Mouse (Mus musculus): ENCODE results near the gene Rbfox2.

The Rbfox2 gene

GRCm38 (mm10) chr15:77144960-77145359 is 161.8 kb downstream of the Rbfox2 start:
- DNase-seq (ENCODE audit: low read depth, low spot score) = no peak

GRCm38 (mm10) chr15:77142787-77143186 is 164.0 kb downstream of the Rbfox2 start:
- no peak for DNase-seq (ENCODE audit: low read depth, low spot score)

GRCm38 (mm10) chr15:77142352-77142751 is 164.5 kb downstream of the Rbfox2 start:
- DNase-seq (ENCODE audit: low read depth, low spot score) = no peak

- DNase-seq (ENCODE audit: low read depth, low spot score) = no peak
These were observed 165.1 kb downstream of the Rbfox2 start for GRCm38 (mm10) chr15:77141711-77142110.

- no peak for DNase-seq (ENCODE audit: low read depth, low spot score)
These were observed 168.5 kb downstream of the Rbfox2 start for GRCm38 (mm10) chr15:77138282-77138681.

GRCm38 (mm10) chr15:77134483-77134882 is 172.3 kb downstream of the Rbfox2 start:
- no peak for DNase-seq (ENCODE audit: low read depth, low spot score)

GRCm38 (mm10) chr15:77129154-77129553 is 177.7 kb downstream of the Rbfox2 start:
- DNase-seq (ENCODE audit: low read depth, low spot score) = no peak

GRCm38 (mm10) chr15:77127737-77128136 is 179.1 kb downstream of the Rbfox2 start:
- no peak for DNase-seq (ENCODE audit: low read depth, low spot score)

- no peak for DNase-seq (ENCODE audit: low read depth, low spot score)
These were observed 180.1 kb downstream of the Rbfox2 start for GRCm38 (mm10) chr15:77126674-77127073.

GRCm38 (mm10) chr15:77124372-77125117 is 182.3 kb downstream of the Rbfox2 start:
- DNase-seq (ENCODE audit: low read depth, low spot score) = no peak

- DNase-seq (ENCODE audit: low read depth, low spot score) = no peak
These were observed 184.0 kb downstream of the Rbfox2 start for GRCm38 (mm10) chr15:77122824-77123223.

- no peak for DNase-seq (ENCODE audit: low read depth, low spot score)
These were observed 184.6 kb downstream of the Rbfox2 start for GRCm38 (mm10) chr15:77122208-77122607.

GRCm38 (mm10) chr15:77119666-77120065 is 187.1 kb downstream of the Rbfox2 start:
- no peak for DNase-seq (ENCODE audit: low read depth, low spot score)

GRCm38 (mm10) chr15:77117209-77117608 is 189.6 kb downstream of the Rbfox2 start:
- no peak for DNase-seq (ENCODE audit: low read depth, low spot score)

GRCm38 (mm10) chr15:77116139-77116722 is 190.6 kb downstream of the Rbfox2 start:
- no peak for DNase-seq (ENCODE audit: low read depth, low spot score)

- DNase-seq (ENCODE audit: low read depth, low spot score) = no peak
These were observed 191.3 kb downstream of the Rbfox2 start for GRCm38 (mm10) chr15:77115456-77115855.

GRCm38 (mm10) chr15:77113591-77113990 is 193.2 kb downstream of the Rbfox2 start:
- no peak for DNase-seq (ENCODE audit: low read depth, low spot score)

GRCm38 (mm10) chr15:77112378-77112777 is 194.4 kb downstream of the Rbfox2 start:
- no peak for DNase-seq (ENCODE audit: low read depth, low spot score)

- no peak for DNase-seq (ENCODE audit: low read depth, low spot score)
These were observed 194.9 kb downstream of the Rbfox2 start for GRCm38 (mm10) chr15:77111924-77112323.

GRCm38 (mm10) chr15:77110452-77110851 is 196.4 kb downstream of the Rbfox2 start:
- no peak for DNase-seq (ENCODE audit: low read depth, low spot score)

- no peak for DNase-seq (ENCODE audit: low read depth, low spot score)
These were observed 199.5 kb downstream of the Rbfox2 start for GRCm38 (mm10) chr15:77107169-77107908.

GRCm38 (mm10) chr15:77105273-77105672 is 201.5 kb downstream of the Rbfox2 start:
- no peak for DNase-seq (ENCODE audit: low read depth, low spot score)
